Mouse (Mus musculus) heart, adult 2 months (tissue): ENCODE data around the gene St6gal1. TPM values are rescaled to one million over a fixed set of nuclear protein-coding genes. Genes with fewer than 3 reads are reported as not detected.

Experiments used
- DNase-seq, 2 experiments: peaks; one replicate each; pipeline ENCODE4 v3.0.0; 2021
- H3K27ac ChIP-seq: fragments of 200-600 bp; 2 replicates; pipeline ENCODE4 v1.8.1; 2022
- H3K27me3 ChIP-seq: fragments of 200-500 bp; 2 replicates; pipeline ENCODE4 v1.6.1; 2012; ENCODE audit warnings: mild to moderate bottlenecking, low read length, inconsistent platforms, mixed read lengths; ENCODE audit not compliant: control insufficient read depth, insufficient read depth
- H3K36me3 ChIP-seq: fragments of 200-500 bp; 2 replicates; pipeline ENCODE4 v1.6.1; 2012; ENCODE audit warnings: low read length, inconsistent platforms; ENCODE audit not compliant: control insufficient read depth, insufficient read depth
- H3K4me1 ChIP-seq: fragments of 200-500 bp; 2 replicates; pipeline ENCODE4 v1.6.1; 2011; ENCODE audit warnings: low read length; ENCODE audit not compliant: control insufficient read depth, insufficient read depth
- H3K4me3 ChIP-seq: fragments of 200-600 bp; 2 replicates; pipeline ENCODE4 v1.8.1; 2022
- H3K79me2 ChIP-seq: fragments of 200-500 bp; replicated peaks from 2 replicates; pipeline ENCODE4 v1.6.1; 2012; ENCODE audit warnings: mild to moderate bottlenecking, inconsistent platforms, low read length, moderate library complexity, mixed read lengths; ENCODE audit not compliant: control insufficient read depth, insufficient read depth
- H3K9ac ChIP-seq: fragments of 200-500 bp; 2 replicates; pipeline ENCODE4 v1.6.1; 2012; ENCODE audit warnings: low read depth, mild to moderate bottlenecking, control low read depth, inconsistent platforms, low read length, mixed read lengths
- CTCF ChIP-seq: fragments of 200-600 bp; IDR thresholded peaks from 2 replicates; pipeline ENCODE4 v1.8.1; 2022; ENCODE audit warnings: antibody characterized with exemption, mild to moderate bottlenecking, moderate library complexity
- EP300 ChIP-seq: fragments of 200-500 bp; IDR thresholded peaks from 2 replicates; pipeline ENCODE4 v1.6.1; 2011; ENCODE audit warnings: low read depth, low read length, control low read depth; ENCODE audit not compliant: insufficient read depth
- POLR2A ChIP-seq: fragments of 200-500 bp; IDR thresholded peaks from 2 replicates; pipeline ENCODE4 v1.6.1; 2011; ENCODE audit warnings: mild to moderate bottlenecking, low read depth, low read length, control low read depth; ENCODE audit not compliant: insufficient read depth
- WGBS: fragments of 180-500 bp; shearing (Covaris S2); methylation state at CpG from one replicate; pipeline ENCODE4 v1.1.7; 2018; 5-methylcytosine and 5-hydroxymethylcytosine counted together
- intact Hi-C: fragments of 180-260 bp; cut with DNase I; formaldehyde crosslinking; loops from one replicate; pipeline ENCODE4 v1.15.1; 2025
- polyA plus RNA-seq: library from polyadenylated mRNA; depleted of rRNA; stranded (reverse); fragments of >200 nt; gene quantifications from 2 replicates; pipeline ENCODE4 v1.2.3, GENCODE M21; 2012
- total RNA-seq, 2 experiments: library from RNA; stranded (reverse); gene quantifications; 2 replicates each; pipeline ENCODE4 v1.2.3; 2021

St6gal1 gene
- total and polyA plus RNA-seq, 3 experiments = 6.0 to 9.9 (median 8.4) TPM

DNA sequence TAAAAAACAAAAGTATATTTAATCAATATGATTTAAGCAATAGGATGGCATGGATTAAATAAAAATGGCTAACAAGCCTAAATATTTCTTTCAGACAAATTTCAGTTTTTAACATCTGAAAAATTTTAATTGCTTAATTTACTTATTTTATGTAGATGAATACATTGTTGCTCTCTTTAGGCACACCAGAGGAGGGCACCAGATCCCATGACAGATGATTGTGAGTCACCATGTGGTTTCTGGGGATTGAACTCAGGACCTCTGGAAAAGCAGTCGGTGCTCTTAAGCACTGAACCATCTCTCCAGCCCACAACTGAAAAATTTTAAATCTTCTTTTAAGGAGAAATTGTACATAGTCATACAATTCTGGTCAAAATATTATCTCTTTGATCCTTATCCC is 34.9 kb upstream of the St6gal1 start:
- Histone ChIP-seq H3K27me3 (no peaks in the 10 kb centered on the region), H3K79me2 (no peaks in the 10 kb centered on the region), H3K27ac (no peak overlapping the region), H3K4me3 (no peak overlapping the region), H3K9ac (no peak overlapping the region), H3K4me1 (no peaks in the 10 kb centered on the region), H3K36me3 (no peaks in the 10 kb centered on the region)
- no peak for DNase-seq
- 80% methylated on average over 1 of the region's 1 CpGs for whole genome bisulfite sequencing
- TF ChIP-seq CTCF = peak; percentile 42
- no peak for TF ChIP-seq POLR2A
- intact Hi-C loops = no loop called here

DNA sequence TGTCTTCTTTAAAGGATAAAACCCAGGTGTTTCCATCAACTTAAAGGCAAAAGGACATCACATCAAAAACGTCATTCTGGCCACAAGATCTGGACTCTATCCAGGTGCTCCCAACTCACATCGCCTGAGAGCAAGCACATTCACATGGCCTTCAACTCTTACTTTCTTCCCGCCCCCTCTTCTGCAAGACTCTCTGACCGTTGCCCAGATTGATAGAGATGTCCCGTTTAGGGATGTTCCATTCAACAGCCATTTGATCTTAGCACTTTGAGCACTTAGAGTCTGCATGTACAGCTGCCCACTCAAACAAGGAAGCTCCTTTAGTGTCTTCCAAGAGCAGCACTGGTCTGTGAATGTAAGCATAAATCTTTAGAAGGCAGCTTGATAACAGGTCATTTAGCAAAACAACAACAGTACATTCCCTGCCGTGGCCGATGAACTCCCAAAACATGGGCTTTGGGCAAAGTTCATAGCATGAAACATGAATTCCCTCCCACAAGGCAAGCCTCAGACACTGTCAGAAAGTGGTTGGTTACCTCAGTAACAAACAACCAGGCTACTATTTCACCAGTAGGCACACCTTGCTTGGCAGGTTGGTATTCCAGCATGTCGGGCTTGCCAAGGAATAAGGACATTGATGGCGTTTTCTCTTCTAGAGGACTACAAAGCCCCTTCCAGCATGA is 32.8 kb upstream of the St6gal1 start:
- Histone ChIP-seq H3K4me3 (no peak overlapping the region), H3K4me1 (no peaks in the 10 kb centered on the region), H3K79me2 (no peaks in the 10 kb centered on the region), H3K27me3 (no peaks in the 10 kb centered on the region), H3K36me3 (no peaks in the 10 kb centered on the region), H3K27ac (no peak overlapping the region), H3K9ac (no peak overlapping the region)
- WGBS = 70% methylated on average over 9 of the region's 9 CpGs
- TF ChIP-seq EP300 = no peak
- TF ChIP-seq POLR2A = no peak
- no peak for TF ChIP-seq CTCF
- intact Hi-C loops = no loop called here
- no peak for DNase-seq

DNA sequence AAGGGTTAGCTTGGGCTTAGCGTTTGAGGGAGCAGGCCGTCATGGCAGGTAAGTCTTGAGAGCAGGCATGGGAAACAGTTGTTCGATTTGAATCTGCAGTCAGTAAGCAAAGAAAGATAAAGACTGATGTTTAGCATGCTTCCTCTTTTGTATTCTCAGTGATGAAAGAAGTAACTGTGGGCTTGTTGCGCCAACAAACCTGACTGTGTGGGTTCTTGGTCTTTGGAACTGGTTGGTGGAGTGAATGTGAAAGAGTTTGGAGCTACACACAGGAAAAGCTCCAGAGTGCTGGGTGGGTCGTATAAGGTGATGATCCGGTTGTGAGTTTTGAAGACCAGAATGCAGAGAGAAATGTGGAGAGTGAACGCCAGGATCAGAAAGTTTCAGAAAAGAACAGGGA is 28.9 kb upstream of the St6gal1 start:
- Histone ChIP-seq H3K27ac (no peak overlapping the region), H3K9ac (no peak overlapping the region), H3K4me1 (no peaks in the 10 kb centered on the region), H3K79me2 (no peaks in the 10 kb centered on the region), H3K36me3 (no peaks in the 10 kb centered on the region), H3K4me3 (no peak overlapping the region), H3K27me3 (no peaks in the 10 kb centered on the region)
- TF ChIP-seq POLR2A (no peak), EP300 (no peak), CTCF (no peak)
- no peak for DNase-seq
- intact Hi-C loops = no loop called here
- WGBS = 77% methylated on average over 7 of the region's 7 CpGs

DNA sequence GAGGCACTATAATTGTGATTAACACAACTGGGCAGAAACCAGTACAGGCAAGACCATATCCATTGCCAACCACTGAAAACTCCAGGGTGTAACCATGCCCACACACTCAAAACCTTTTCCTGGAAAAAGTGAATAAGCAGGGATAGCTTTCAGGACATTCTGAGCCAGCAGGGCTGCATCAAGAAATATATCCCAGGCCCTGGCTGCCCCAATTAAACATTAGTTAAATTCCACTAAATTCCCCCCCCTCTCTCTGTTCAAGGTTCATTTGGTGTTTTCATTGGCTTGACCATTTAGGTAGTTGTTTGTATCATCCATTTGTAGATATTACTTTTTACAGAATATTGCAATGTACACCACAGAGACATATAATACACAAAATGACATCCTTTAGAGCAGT is 28.2 kb upstream of the St6gal1 start:
- Histone ChIP-seq H3K4me3 (no peak overlapping the region), H3K4me1 (no peaks in the 10 kb centered on the region), H3K27ac (no peak overlapping the region), H3K9ac (no peak overlapping the region), H3K79me2 (no peaks in the 10 kb centered on the region), H3K27me3 (no peaks in the 10 kb centered on the region), H3K36me3 (no peaks in the 10 kb centered on the region)
- TF ChIP-seq CTCF (no peak), POLR2A (no peak), EP300 (no peak)
- DNase-seq = no peak
- intact Hi-C loops = no loop called here

DNA sequence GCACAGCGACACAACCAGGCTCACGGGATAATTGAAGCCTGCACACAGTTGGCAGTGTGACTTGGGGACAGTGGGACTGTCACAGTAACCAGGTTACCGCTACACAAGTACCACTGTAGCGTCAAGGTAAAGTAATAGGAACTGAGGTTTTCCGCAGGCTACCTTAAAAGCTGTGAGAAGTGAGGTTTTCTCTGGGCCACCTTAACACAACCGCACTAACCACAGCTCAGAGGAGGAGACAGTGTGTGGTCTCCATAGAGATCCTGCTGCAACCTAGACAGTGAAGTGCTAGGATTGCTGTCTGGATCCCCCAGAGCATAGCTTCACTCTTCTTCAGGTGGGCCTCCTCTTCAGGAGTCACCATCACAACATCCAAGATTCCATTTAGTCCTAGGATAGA is 27.7 kb upstream of the St6gal1 start:
- intact Hi-C loops = no loop called here
- H3K27ac ChIP-seq = no peak overlapping the region
- H3K27me3 ChIP-seq = no peaks in the 10 kb centered on the region
- no peaks in the 10 kb centered on the region for H3K36me3 ChIP-seq
- DNase-seq = no peak
- no peaks in the 10 kb centered on the region for H3K4me1 ChIP-seq
- no peak for TF ChIP-seq EP300
- TF ChIP-seq CTCF = no peak
- no peak for TF ChIP-seq POLR2A
- H3K79me2 ChIP-seq = no peaks in the 10 kb centered on the region
- no peak overlapping the region for H3K4me3 ChIP-seq
- 91% methylated on average over 6 of the region's 6 CpGs for WGBS
- H3K9ac ChIP-seq = no peak overlapping the region

DNA sequence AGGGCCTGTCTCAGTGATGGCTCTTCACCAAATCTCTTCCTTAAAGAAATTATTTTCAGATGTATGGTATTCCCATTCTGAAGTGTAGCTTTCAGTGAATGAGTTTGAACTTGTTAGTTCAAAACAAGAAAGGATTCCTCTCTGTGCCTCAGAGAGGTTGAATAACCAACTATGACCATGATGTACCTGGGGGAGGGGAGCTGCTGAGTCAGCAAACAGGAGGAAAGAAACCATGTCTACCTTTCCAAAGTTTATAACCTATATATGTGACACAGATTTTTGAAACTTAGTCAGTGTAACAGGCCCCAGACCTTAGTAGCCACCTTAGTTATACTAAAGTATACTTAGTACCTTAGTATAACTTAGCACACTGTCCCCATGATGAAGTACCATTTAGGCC is 23.0 kb upstream of the St6gal1 start:
- DNase-seq = no peak
- no peak overlapping the region for H3K4me3 ChIP-seq
- no peaks in the 10 kb centered on the region for H3K79me2 ChIP-seq
- no peaks in the 10 kb centered on the region for H3K36me3 ChIP-seq
- no peaks in the 10 kb centered on the region for H3K4me1 ChIP-seq
- H3K9ac ChIP-seq = no peak overlapping the region
- TF ChIP-seq POLR2A = no peak
- TF ChIP-seq CTCF = no peak
- TF ChIP-seq EP300 = no peak
- H3K27me3 ChIP-seq = no peaks in the 10 kb centered on the region
- no peak overlapping the region for H3K27ac ChIP-seq
- intact Hi-C loops = no loop called here
